Mouse (Mus musculus): ENCODE measurements around the gene Arl1. TPM values are rescaled to one million over a fixed set of nuclear protein-coding genes. Genes with fewer than 3 reads are reported as not detected.
A peak's percentile ranks its signal among the peaks of the same experiment; 100 is the strongest.
"Not testable (repeated sequence)": the region's sequence is repeated elsewhere in the genome, so short reads cannot be mapped to it uniquely, and the experiment has no call there.

Gene Arl1
- total RNA-seq, 1 experiment: 63.8 TPM

- in situ Hi-C loops (cut with MboI; ENCODE audit: low sequenced_read_pairs in 2 of 2, unreplicated experiment in 2 of 2): loop anchor here in 1 of 2 experiments (10.0 kb wide), 1 partner anchor 173 kb away; no protein-coding TSS in a partner anchor
- no peaks in the 10 kb centered on the region for H3K36me3 ChIP-seq (ENCODE audit: control insufficient read depth, insufficient read depth, low read length, poor library complexity, severe bottlenecking)
Measured at GRCm38 (mm10) chr10:88728166-88728565, 2.5 kb upstream of the Arl1 start.

GRCm38 (mm10) chr10:88731496-88732308 is 1.0 kb downstream of the Arl1 start:
- in situ Hi-C loops (cut with MboI; ENCODE audit: low sequenced_read_pairs in 2 of 2, unreplicated experiment in 2 of 2): no loop called here
- TF ChIP-seq HCFC1 (IDR thresholded peaks at IDR 0.05; ENCODE audit: borderline replicate concordance, insufficient read depth, low read length): no peak
- 0 out of 2 replicates have a peak, but pooled peaks have one; percentile 10 for TF ChIP-seq CHD2 (IDR thresholded peaks at IDR 0.05; ENCODE audit: low read depth, low read length)
- Histone ChIP-seq H3K27ac (ENCODE audit: insufficient read depth, low read depth, low read length, poor library complexity, severe bottlenecking) (no peak overlapping the region), H3K4me1 (ENCODE audit: control insufficient read depth in 2 of 2, insufficient read depth in 2 of 2, low read length in 2 of 2, poor library complexity in 1 of 2) (peaks cover 0 to 2% of the 10 kb centered on the region in 2 experiments; a peak in 1 of 4 replicates), H3K36me3 (ENCODE audit: control insufficient read depth, insufficient read depth, low read length, poor library complexity, severe bottlenecking) (no peaks in the 10 kb centered on the region), H3K9me3 (ENCODE audit: control insufficient read depth, insufficient read depth, low read depth, low read length) (no peaks in the 10 kb centered on the region), H3K9ac (ENCODE audit: insufficient read depth, low read depth, low read length, poor library complexity, severe bottlenecking) (peak overlapping the region; percentile 88), H3K4me3 (ENCODE audit: insufficient read depth in 1 of 2, low read depth in 1 of 2, low read length in 2 of 2, poor library complexity in 1 of 2, severe bottlenecking in 1 of 2) (peak overlapping the region; percentile 73 to 76)
- DNase-seq (ENCODE audit: low read depth, low spot score): no peak

More at GRCm38 (mm10) chr10:88728166-88728565, 2.5 kb upstream of the Arl1 start:
- Histone ChIP-seq H3K4me1 (ENCODE audit: control insufficient read depth in 2 of 2, insufficient read depth in 2 of 2, low read length in 2 of 2, poor library complexity in 1 of 2) (peaks cover 0 to 4% of the 10 kb centered on the region in 2 experiments; a peak in 1 of 4 replicates), H3K27ac (ENCODE audit: insufficient read depth, low read depth, low read length, poor library complexity, severe bottlenecking) (no peak overlapping the region), H3K9me3 (ENCODE audit: control insufficient read depth, insufficient read depth, low read depth, low read length) (no peaks in the 10 kb centered on the region), H3K4me3 (ENCODE audit: insufficient read depth in 1 of 2, low read depth in 1 of 2, low read length in 2 of 2, poor library complexity in 1 of 2, severe bottlenecking in 1 of 2) (no peak overlapping the region), H3K9ac (ENCODE audit: insufficient read depth, low read depth, low read length, poor library complexity, severe bottlenecking) (no peak overlapping the region)
- DNase-seq (ENCODE audit: low read depth, low spot score): no peak
- TF ChIP-seq ZC3H11A (IDR thresholded peaks at IDR 0.05; ENCODE audit: borderline replicate concordance, low read depth, low read length): no peak
- TF ChIP-seq HCFC1 (IDR thresholded peaks at IDR 0.05; ENCODE audit: borderline replicate concordance, insufficient read depth, low read length): no peak
- TF ChIP-seq CHD2 (IDR thresholded peaks at IDR 0.05; ENCODE audit: low read depth, low read length): no peak
- no peak for TF ChIP-seq MAFK (IDR thresholded peaks at IDR 0.05; ENCODE audit: insufficient read depth, low read depth, low read length)
- no peak for TF ChIP-seq ZNF384 (IDR thresholded peaks at IDR 0.05; ENCODE audit: low read depth, low read length)

GRCm38 (mm10) chr10:88732309-88732622 is 1.6 kb downstream of the Arl1 start:
- TF ChIP-seq ZNF384 (IDR thresholded peaks at IDR 0.05; ENCODE audit: low read depth, low read length) (no peak), ZC3H11A (IDR thresholded peaks at IDR 0.05; ENCODE audit: borderline replicate concordance, low read depth, low read length) (no peak), MAFK (IDR thresholded peaks at IDR 0.05; ENCODE audit: insufficient read depth, low read depth, low read length) (no peak), CHD2 (IDR thresholded peaks at IDR 0.05; ENCODE audit: low read depth, low read length) (no peak), HCFC1 (IDR thresholded peaks at IDR 0.05; ENCODE audit: borderline replicate concordance, insufficient read depth, low read length) (no peak)
- no peak for DNase-seq (ENCODE audit: low read depth, low spot score)
- in situ Hi-C loops (cut with MboI; ENCODE audit: low sequenced_read_pairs in 2 of 2, unreplicated experiment in 2 of 2): no loop called here
- Histone ChIP-seq H3K4me1 (ENCODE audit: control insufficient read depth in 2 of 2, insufficient read depth in 2 of 2, low read length in 2 of 2, poor library complexity in 1 of 2) (peaks cover 0 to 2% of the 10 kb centered on the region in 2 experiments; a peak in 1 of 4 replicates), H3K9me3 (ENCODE audit: control insufficient read depth, insufficient read depth, low read depth, low read length) (no peaks in the 10 kb centered on the region), H3K27ac (ENCODE audit: insufficient read depth, low read depth, low read length, poor library complexity, severe bottlenecking) (no peak overlapping the region), H3K4me3 (ENCODE audit: insufficient read depth in 1 of 2, low read depth in 1 of 2, low read length in 2 of 2, poor library complexity in 1 of 2, severe bottlenecking in 1 of 2) (peak overlapping the region; percentile 73 to 76), H3K36me3 (ENCODE audit: control insufficient read depth, insufficient read depth, low read length, poor library complexity, severe bottlenecking) (no peaks in the 10 kb centered on the region), H3K9ac (ENCODE audit: insufficient read depth, low read depth, low read length, poor library complexity, severe bottlenecking) (no peak overlapping the region)

- H3K4me1 ChIP-seq (ENCODE audit: control insufficient read depth in 2 of 2, insufficient read depth in 2 of 2, low read length in 2 of 2, poor library complexity in 1 of 2); H3K36me3 ChIP-seq (ENCODE audit: control insufficient read depth, insufficient read depth, low read length, poor library complexity, severe bottlenecking); DNase-seq (ENCODE audit: low read depth, low spot score); H3K9ac ChIP-seq (ENCODE audit: insufficient read depth, low read depth, low read length, poor library complexity, severe bottlenecking); in situ Hi-C loops (cut with MboI; ENCODE audit: low sequenced_read_pairs in 2 of 2, unreplicated experiment in 2 of 2); H3K9me3 ChIP-seq (ENCODE audit: control insufficient read depth, insufficient read depth, low read depth, low read length); H3K4me3 ChIP-seq (ENCODE audit: insufficient read depth in 1 of 2, low read depth in 1 of 2, low read length in 2 of 2, poor library complexity in 1 of 2, severe bottlenecking in 1 of 2); H3K27ac ChIP-seq (ENCODE audit: insufficient read depth, low read depth, low read length, poor library complexity, severe bottlenecking): not testable (repeated sequence)
Measured at GRCm38 (mm10) chr10:88739074-88739473, 8.4 kb downstream of the Arl1 start.

GRCm38 (mm10) chr10:88739818-88740217 is 9.2 kb downstream of the Arl1 start:
- in situ Hi-C loops (cut with MboI; ENCODE audit: low sequenced_read_pairs in 2 of 2, unreplicated experiment in 2 of 2): no loop called here
- TF ChIP-seq MAFK (IDR thresholded peaks at IDR 0.05; ENCODE audit: insufficient read depth, low read depth, low read length) (no peak), HCFC1 (IDR thresholded peaks at IDR 0.05; ENCODE audit: borderline replicate concordance, insufficient read depth, low read length) (no peak), CHD2 (IDR thresholded peaks at IDR 0.05; ENCODE audit: low read depth, low read length) (no peak), ZC3H11A (IDR thresholded peaks at IDR 0.05; ENCODE audit: borderline replicate concordance, low read depth, low read length) (no peak), ZNF384 (IDR thresholded peaks at IDR 0.05; ENCODE audit: low read depth, low read length) (no peak)
- DNase-seq (ENCODE audit: low read depth, low spot score): no peak
- no peak overlapping the region for H3K4me3 ChIP-seq (ENCODE audit: insufficient read depth in 1 of 2, low read depth in 1 of 2, low read length in 2 of 2, poor library complexity in 1 of 2, severe bottlenecking in 1 of 2)
- no peaks in the 10 kb centered on the region for H3K4me1 ChIP-seq (ENCODE audit: control insufficient read depth in 2 of 2, insufficient read depth in 2 of 2, low read length in 2 of 2, poor library complexity in 1 of 2)
- no peaks in the 10 kb centered on the region for H3K9me3 ChIP-seq (ENCODE audit: control insufficient read depth, insufficient read depth, low read depth, low read length)
- no peak overlapping the region for H3K27ac ChIP-seq (ENCODE audit: insufficient read depth, low read depth, low read length, poor library complexity, severe bottlenecking)
- H3K36me3 ChIP-seq (ENCODE audit: control insufficient read depth, insufficient read depth, low read length, poor library complexity, severe bottlenecking): peaks cover 10% of the 10 kb centered on the region
- H3K9ac ChIP-seq (ENCODE audit: insufficient read depth, low read depth, low read length, poor library complexity, severe bottlenecking): no peak overlapping the region
